16 mouse cellular contexts compared by ENCODE assay signal in genomic region chr17:7860845-7861360, GRCm38 (mm10). TPM values are rescaled to one million over a fixed set of nuclear protein-coding genes. Genes with fewer than 3 reads are reported as not detected.
"Had no signal": no experiment of that assay in that cellular context is flagged by ENCODE, and none has a peak within 500 bp of the region (broad histone marks: within the 10 kb centered on the region; RNA-seq: fewer than 3 reads in every experiment).

No protein-coding gene starts in this region.

- H3K27ac ChIP-seq: limb, embryonic 12.5 days; liver, embryonic 15.5 days; midbrain, embryonic 12.5 days; neural tube, embryonic 12.5 days had no signal

- DNase-seq: kidney, adult 8-10 months; kidney, postnatal 25 days; layer of hippocampus, postnatal 36 days; lung, adult 2 months; thymus, adult 18-20 months; thymus, postnatal 36 days had no signal

- H3K4me1 ChIP-seq: liver, embryonic 15.5 days; megakaryocyte, embryonic 14.5 days had no signal

- H3K4me3 ChIP-seq: limb, embryonic 12.5 days; liver, embryonic 15.5 days; megakaryocyte, embryonic 14.5 days; midbrain, embryonic 12.5 days; neural tube, embryonic 12.5 days had no signal

- H3K36me3 ChIP-seq: limb, embryonic 12.5 days; liver, embryonic 15.5 days; midbrain, embryonic 12.5 days; neural tube, embryonic 12.5 days had no signal

- ATAC-seq: intestine, postnatal 0 days; lung, postnatal 0 days; midbrain, embryonic 16.5 days had no signal

- H3K9me3 ChIP-seq: limb, embryonic 12.5 days; liver, embryonic 15.5 days; midbrain, embryonic 12.5 days; neural tube, embryonic 12.5 days had no signal

- H3K9ac ChIP-seq: limb, embryonic 12.5 days; liver, embryonic 15.5 days; midbrain, embryonic 12.5 days; neural tube, embryonic 12.5 days had no signal

- H3K4me2 ChIP-seq: limb, embryonic 12.5 days; liver, embryonic 11.5 days; liver, embryonic 15.5 days; midbrain, embryonic 12.5 days; neural tube, embryonic 12.5 days had no signal

- H3K27me3 ChIP-seq: limb, embryonic 12.5 days; liver, embryonic 15.5 days; midbrain, embryonic 12.5 days; neural tube, embryonic 12.5 days had no signal

RNA-seq across cellular contexts. Expression of gene Fndc1, which starts 33.8 kb away (rescaled TPM):
- total RNA-seq: neutrophil, adult 5-6 weeks had no signal
